17 mouse cellular contexts compared by ENCODE assay signal in genomic region chr9:121905556-121906185, GRCm38 (mm10). TPM values are rescaled to one million over a fixed set of nuclear protein-coding genes. Genes with fewer than 3 reads are reported as not detected.
DNase-seq lines count a peak whose midpoint lies in the region; ATAC-seq and TF ChIP-seq lines count a peak whose summit lies in the region.
"Had no signal": no experiment of that assay in that cellular context is flagged by ENCODE, and none has a peak within 500 bp of the region (broad histone marks: within the 10 kb centered on the region; RNA-seq: fewer than 3 reads in every experiment).

No protein-coding gene starts in this region.

- TF ChIP-seq CTCF in liver, postnatal 0 days (IDR thresholded peaks at IDR 0.05; ENCODE audit: low read depth): 0 out of 2 replicates have a peak, but pooled peaks have one; percentile 24

- DNase-seq in kidney, postnatal 10 days: peak; percentile 4
- peak; percentile 1 for DNase-seq in ovary, postnatal 36 days (ENCODE audit: low spot score)
- DNase-seq in ovary, postnatal 10 days (ENCODE audit: low spot score): no peak
- DNase-seq in NIH3T3 (ENCODE audit: low read depth): peak; percentile 17
- DNase-seq in liver, postnatal 0 days: no peak
- no peak for DNase-seq in Muller cell, postnatal 12 days (ENCODE audit: inconsistent ontology term)
- no peak for DNase-seq in c-Kit-positive CD71-positive TER-119-positive erythroid progenitor cells, embryonic 14.5 days (ENCODE audit: low spot score)
- DNase-seq: cerebellum, adult 11-12 months; thymus, adult 18-20 months had no signal

- no peak overlapping the region for H3K4me2 ChIP-seq in kidney, embryonic 16.5 days (replicated peaks; ENCODE audit: low read depth, low read length)
- H3K4me2 ChIP-seq in liver, postnatal 0 days (ENCODE audit: low read depth, low read length): no peak overlapping the region
- H3K4me2 ChIP-seq: limb, embryonic 12.5 days had no signal

- H3K36me3 ChIP-seq in kidney, embryonic 16.5 days (ENCODE audit: insufficient read depth, low read length): no peaks in the 10 kb centered on the region
- H3K36me3 ChIP-seq in liver, postnatal 0 days (replicated peaks; ENCODE audit: insufficient read depth, low read length): no peaks in the 10 kb centered on the region
- H3K36me3 ChIP-seq: limb, embryonic 12.5 days; midbrain, embryonic 10.5 days had no signal

- no peak for ATAC-seq in kidney, embryonic 16.5 days (ENCODE audit: low FRiP score, low TSS enrichment)
- peak; percentile 79 for ATAC-seq in liver, postnatal 0 days
- ATAC-seq: hindbrain, embryonic 16.5 days; lung, postnatal 0 days had no signal

- peak; percentile 62 for TF ChIP-seq EP300 in liver, postnatal 0 days (IDR thresholded peaks at IDR 0.05; ENCODE audit: low read depth)

- no peak overlapping the region for H3K4me3 ChIP-seq in kidney, embryonic 16.5 days (ENCODE audit: low read length)
- no peak overlapping the region for H3K4me3 ChIP-seq in liver, postnatal 0 days (ENCODE audit: low read depth, low read length)
- H3K4me3 ChIP-seq: limb, embryonic 12.5 days; midbrain, embryonic 10.5 days; myocyte had no signal

- no peak overlapping the region for H3K27ac ChIP-seq in kidney, embryonic 16.5 days (ENCODE audit: low read length)
- peak overlapping the region; percentile 84 for H3K27ac ChIP-seq in liver, postnatal 0 days (ENCODE audit: low read depth)
- H3K27ac ChIP-seq: limb, embryonic 12.5 days; midbrain, embryonic 10.5 days had no signal

- H3K9ac ChIP-seq in kidney, embryonic 16.5 days (replicated peaks; ENCODE audit: low read length): no peak overlapping the region
- no peak overlapping the region for H3K9ac ChIP-seq in liver, postnatal 0 days (replicated peaks)
- H3K9ac ChIP-seq: limb, embryonic 12.5 days had no signal

- no peaks in the 10 kb centered on the region for H3K27me3 ChIP-seq in kidney, embryonic 16.5 days (ENCODE audit: insufficient read depth, low read length)
- no peaks in the 10 kb centered on the region for H3K27me3 ChIP-seq in liver, postnatal 0 days (ENCODE audit: insufficient read depth, low read length)

- 88% methylated on average over 4 of the region's 4 CpGs for WGBS in kidney, embryonic 16.5 days
- WGBS in liver, postnatal 0 days (ENCODE audit: insufficient replicate concordance): 55% methylated on average over 4 of the region's 4 CpGs

- H3K4me1 ChIP-seq in kidney, embryonic 16.5 days (ENCODE audit: insufficient read depth, low read length): peaks cover 3% of the 10 kb centered on the region
- H3K4me1 ChIP-seq in liver, postnatal 0 days (ENCODE audit: insufficient read depth): peaks cover 21% of the 10 kb centered on the region
- H3K4me1 ChIP-seq: limb, embryonic 12.5 days; midbrain, embryonic 10.5 days had no signal

- no peaks in the 10 kb centered on the region for H3K9me3 ChIP-seq in kidney, embryonic 16.5 days (ENCODE audit: low read length)
- H3K9me3 ChIP-seq in liver, postnatal 0 days (ENCODE audit: low read length): no peaks in the 10 kb centered on the region
- H3K9me3 ChIP-seq: limb, embryonic 12.5 days; midbrain, embryonic 10.5 days had no signal

RNA-seq across cellular contexts. Expression of gene Ackr2, which starts 7.5 kb away (rescaled TPM):
- 0.90 and 1.2 TPM in 2 replicates for polyA plus RNA-seq in kidney, embryonic 16.5 days (2015; fragmentation: Nextera tagmentation; extraction: Ambion mirVana)
- 1.0 and 1.1 TPM in 2 replicates for polyA plus RNA-seq in liver, postnatal 0 days (2015; fragmentation: Nextera tagmentation; extraction: Ambion mirVana)
- polyA plus RNA-seq: limb, embryonic 12.5 days had no signal

RNA-seq across cellular contexts. Expression of gene Cyp8b1, which starts 10.4 kb away (rescaled TPM):
- polyA plus RNA-seq in kidney, embryonic 16.5 days (2015; fragmentation: Nextera tagmentation; extraction: Ambion mirVana): not detected in 2 replicates
- 130 and 144 TPM in 2 replicates for polyA plus RNA-seq in liver, postnatal 0 days (2015; fragmentation: Nextera tagmentation; extraction: Ambion mirVana)
- polyA plus RNA-seq: forebrain, embryonic 11.5 days; hindbrain, embryonic 16.5 days; kidney, embryonic 14.5 days; limb, embryonic 12.5 days; midbrain, embryonic 10.5 days; myocyte had no signal

RNA-seq across cellular contexts. Expression of gene Fam198a, which starts 45.1 kb away (rescaled TPM):
- polyA plus RNA-seq in kidney, embryonic 16.5 days (2015; fragmentation: Nextera tagmentation; extraction: Ambion mirVana): 2.0 and 2.8 TPM in 2 replicates
- 0.31 and 0.32 TPM in 2 replicates for polyA plus RNA-seq in liver, postnatal 0 days (2015; fragmentation: Nextera tagmentation; extraction: Ambion mirVana)

RNA-seq across cellular contexts. Expression of gene Higd1a, which starts 47.5 kb away (rescaled TPM):
- 120 and 142 TPM in 2 replicates for polyA plus RNA-seq in kidney, embryonic 16.5 days (2015; fragmentation: Nextera tagmentation; extraction: Ambion mirVana)
- 126 and 134 TPM in 2 replicates for polyA plus RNA-seq in liver, postnatal 0 days (2015; fragmentation: Nextera tagmentation; extraction: Ambion mirVana)

Comparison
In these comparisons a context has a peak if more than half of its experiments do, and no peak if none do; other contexts are left out.
1. DNase-seq: peak in kidney, postnatal 10 days (single experiment), ovary, postnatal 36 days (single experiment) and NIH3T3 (single experiment); none in ovary, postnatal 10 days (single experiment), liver, postnatal 0 days (single experiment), Muller cell, postnatal 12 days (single experiment) and c-Kit-positive CD71-positive TER-119-positive erythroid progenitor cells, embryonic 14.5 days (single experiment).
2. RNA of gene Cyp8b1, which starts 10.4 kb away (polyA plus RNA-seq): 130 to 144 TPM in liver, postnatal 0 days; not detected in kidney, embryonic 16.5 days; every median in the first group is over 100 times any median in the second.